Mouse (Mus musculus) lung, adult 2 months (tissue): ENCODE measurements around the gene Mok.

Source experiments
- CTCF ChIP-seq: fragments of 200-500 bp; IDR thresholded peaks from 2 replicates; pipeline ENCODE4 v1.5.1; 2011; ENCODE audit warnings: mild to moderate bottlenecking, low read length, control low read depth; ENCODE audit not compliant: insufficient read depth
- POLR2A ChIP-seq: fragments of 200-500 bp; IDR thresholded peaks from 2 replicates; pipeline ENCODE4 v1.6.1; 2011; ENCODE audit warnings: low read depth, mild to moderate bottlenecking, control low read depth, low read length, borderline replicate concordance; ENCODE audit errors: extremely low read depth

- TF ChIP-seq CTCF (no peak), POLR2A (no peak)
Measured at GRCm38 (mm10) chr12:110802674-110803297, 38.0 kb downstream of the Mok start.
